Mouse (Mus musculus) layer of hippocampus, postnatal 10 days (tissue): Measurements from ENCODE around the gene Smim10l1. TPM values are rescaled to one million over a fixed set of nuclear protein-coding genes. Genes with fewer than 3 reads are reported as not detected.

Experiments
- DNase-seq, 2 experiments: peaks; one replicate each; pipeline ENCODE4 v3.0.0; 2021; ENCODE audit warnings: low spot score in 2 of 2
- long read RNA-seq: library from polyadenylated mRNA; stranded (forward); transcript quantifications from one replicate; pipeline ENCODE4 v2.0.0, GENCODE M21; 2023
- total RNA-seq, 2 experiments: library from RNA; stranded (reverse); gene quantifications; 2 replicates each; pipeline ENCODE4 v1.2.3; 2021

Smim10l1 gene
- 10 to 100 TPM; 60.8 to 63.8 TPM for total RNA-seq
- long read RNA-seq, transcript Smim10l1-201 (1 exons, 2,842 nt), result major isoform, 109 of 112 reads
- long read RNA-seq, partial matches to known transcripts, result 0 of 112 reads
- long read RNA-seq, other reads (novel, unspliced or antisense), result 1 of 112 reads

- no peak for DNase-seq
Observed at GRCm38 (mm10) chr6:133104609-133104921, at the start of gene Smim10l1. Gene Smim10l1, plus strand, starts transcription at chr6:133104909.

- DNase-seq, result no peak
Observed at GRCm38 (mm10) chr6:133055716-133056115, 49.0 kb upstream of the Smim10l1 start, which contains the start of gene Tas2r140. Gene Tas2r140, minus strand, starts transcription at chr6:133055816.

GRCm38 (mm10) chr6:133092226-133092625, 12.5 kb upstream of the Smim10l1 start:
- no peak for DNase-seq

- DNase-seq, result no peak
Observed at GRCm38 (mm10) chr6:133102430-133102829, 2.3 kb upstream of the Smim10l1 start.

GRCm38 (mm10) chr6:133104922-133105859, 482 bp downstream of the Smim10l1 start:
- DNase-seq, result peak; percentile 92

Other genes with a start within 250 kb of the Smim10l1 start
- not detected for gene Tas2r116, start 249.5 kb upstream of the Smim10l1 start, total RNA-seq
- not detected for gene Tas2r110, start 236.9 kb upstream of the Smim10l1 start, total RNA-seq
- gene Tas2r113, start 211.9 kb upstream of the Smim10l1 start, total RNA-seq, result not detected
- not detected for gene Tas2r125, start 195.3 kb upstream of the Smim10l1 start, total RNA-seq
- gene Tas2r129, start 153.8 kb upstream of the Smim10l1 start, total RNA-seq, result not detected
- gene Tas2r131, start 147.0 kb upstream of the Smim10l1 start, total RNA-seq, result not detected
- not detected for gene Tas2r109, start 123.9 kb upstream of the Smim10l1 start, total RNA-seq
- not detected for gene Tas2r103, start 67.8 kb upstream of the Smim10l1 start, total RNA-seq
- gene Tas2r140, start 49.1 kb upstream of the Smim10l1 start, total RNA-seq, result not detected
- not detected for gene 5530400C23Rik, start 187.3 kb downstream of the Smim10l1 start, total RNA-seq